Mouse (Mus musculus): Measurements from ENCODE around the gene Ctnnbip1. TPM values are rescaled to one million over a fixed set of nuclear protein-coding genes. Genes with fewer than 3 reads are reported as not detected.
"Not testable (repeated sequence)": the region's sequence is repeated elsewhere in the genome, so short reads cannot be mapped to it uniquely, and the experiment has no call there.

Ctnnbip1 gene
- total and polyA plus RNA-seq, 2 experiments from 2014 or later = 105 to 134 TPM

DNA sequence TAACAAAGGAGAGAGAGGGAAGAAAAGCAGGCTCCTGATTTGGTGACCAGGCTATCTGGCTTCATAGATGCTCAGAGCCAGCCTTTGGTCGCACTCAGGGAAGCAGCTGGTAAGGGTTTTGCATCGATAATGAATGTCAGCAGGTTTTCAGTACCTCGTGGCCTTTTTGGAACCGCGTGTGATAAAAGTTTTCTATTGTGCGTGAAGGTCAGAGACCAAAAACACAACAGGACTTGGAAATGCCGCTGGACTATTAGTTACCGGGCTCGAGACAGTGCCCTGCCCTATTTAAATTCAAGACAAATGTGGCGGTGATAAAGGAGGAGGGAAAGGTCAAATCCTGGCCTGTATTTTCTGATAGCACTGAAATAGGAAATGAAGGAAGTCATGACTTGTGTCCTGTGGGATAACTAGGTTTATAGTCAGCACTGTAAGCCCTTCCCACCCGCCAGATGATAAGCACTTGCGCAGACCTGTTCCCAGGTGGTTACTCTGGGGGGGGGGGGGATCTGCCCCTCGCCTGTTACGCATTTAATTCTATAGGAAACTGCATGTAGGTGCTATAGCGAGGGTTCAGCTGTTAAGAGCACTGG, 88.8 kb downstream of the Ctnnbip1 start:
- no peak for TF ChIP-seq CTCF (IDR thresholded peaks at IDR 0.05; ENCODE audit: low read depth)
- no peaks in the 10 kb centered on the region for H3K27me3 ChIP-seq (ENCODE audit: insufficient read depth, low read length)
- no peaks in the 10 kb centered on the region for H3K9me3 ChIP-seq (ENCODE audit: low read length)
- H3K4me2 ChIP-seq (ENCODE audit: low read depth) = no peak overlapping the region
- no peaks in the 10 kb centered on the region for H3K36me3 ChIP-seq (ENCODE audit: insufficient read depth)
- H3K27ac ChIP-seq (ENCODE audit: low read depth, low read length) = no peak overlapping the region
- H3K9ac ChIP-seq = no peak overlapping the region
- DNase-seq (no peak), ATAC-seq (no peak)
- 62% methylated on average over 15 of the region's 15 CpGs for WGBS
- no peak overlapping the region for H3K4me3 ChIP-seq (ENCODE audit: low read depth, low read length)
- H3K4me1 ChIP-seq (ENCODE audit: insufficient read depth) = no peaks in the 10 kb centered on the region

DNA sequence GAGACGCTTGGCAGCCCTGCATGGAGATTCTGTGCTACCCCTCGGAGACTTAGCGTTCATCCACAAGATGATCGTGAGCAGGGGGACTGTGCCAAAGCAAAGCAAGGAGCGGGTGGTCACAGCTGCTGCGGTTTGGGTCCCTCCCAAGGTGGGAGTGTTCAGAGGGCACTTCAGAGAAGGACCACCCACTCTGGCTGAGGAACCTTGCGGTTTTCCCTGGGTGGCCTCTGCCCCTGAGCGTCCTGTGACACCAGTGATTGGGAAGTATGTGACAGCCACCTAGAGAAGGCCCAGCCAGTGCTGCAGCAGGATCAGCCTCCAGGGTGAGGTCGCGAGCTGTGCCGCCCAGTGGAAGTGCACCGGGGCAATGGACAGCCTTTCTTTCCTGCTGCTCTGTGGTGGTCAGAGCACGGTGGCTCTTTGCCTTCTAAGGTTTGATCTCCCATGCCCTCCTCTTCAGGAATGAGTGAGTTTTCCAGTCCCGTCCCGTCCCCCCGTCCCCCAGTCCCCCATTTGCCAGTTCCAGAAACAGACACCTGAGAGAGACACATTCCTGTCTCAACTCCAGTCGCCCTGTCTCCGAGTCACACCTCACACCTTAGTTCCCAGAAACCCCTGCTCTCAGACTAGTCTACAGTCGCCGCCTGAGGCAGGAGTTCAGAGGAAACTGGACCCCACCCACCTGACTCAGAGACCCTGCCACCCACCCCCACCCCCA, 89.7 kb downstream of the Ctnnbip1 start:
- no peak overlapping the region for H3K9ac ChIP-seq
- H3K4me1 ChIP-seq (ENCODE audit: insufficient read depth) = no peaks in the 10 kb centered on the region
- 0 out of 2 replicates have a peak overlapping the region, but pooled peaks have one; percentile 15 for H3K27ac ChIP-seq (ENCODE audit: low read depth, low read length)
- no peak for TF ChIP-seq CTCF (IDR thresholded peaks at IDR 0.05; ENCODE audit: low read depth)
- H3K4me3 ChIP-seq (ENCODE audit: low read depth, low read length) = no peak overlapping the region
- H3K9me3 ChIP-seq (ENCODE audit: low read length) = no peaks in the 10 kb centered on the region
- ATAC-seq = peak; percentile 59
- DNase-seq = no peak
- H3K36me3 ChIP-seq (ENCODE audit: insufficient read depth) = no peaks in the 10 kb centered on the region
- WGBS = 55% methylated on average over 20 of the region's 20 CpGs
- no peaks in the 10 kb centered on the region for H3K27me3 ChIP-seq (ENCODE audit: insufficient read depth, low read length)
- H3K4me2 ChIP-seq (ENCODE audit: low read depth) = no peak overlapping the region

DNA sequence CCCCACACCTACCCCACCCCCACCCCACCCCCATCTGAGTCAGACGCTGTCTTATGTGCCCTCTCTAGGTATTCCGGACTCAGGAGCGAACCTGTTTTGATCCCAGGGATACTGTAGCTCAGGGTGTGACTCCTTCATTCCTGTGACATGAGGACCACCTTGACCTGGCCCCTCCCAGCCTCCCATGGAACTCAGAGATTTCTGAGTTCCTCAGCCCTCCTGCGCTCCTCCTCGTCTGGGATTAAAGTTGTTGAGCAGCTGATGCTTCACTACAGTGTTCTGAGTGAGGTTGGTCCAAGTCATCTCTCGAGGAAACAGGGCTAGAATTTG, 90.2 kb downstream of the Ctnnbip1 start:
- H3K4me1 ChIP-seq (ENCODE audit: insufficient read depth) = no peaks in the 10 kb centered on the region
- no peaks in the 10 kb centered on the region for H3K27me3 ChIP-seq (ENCODE audit: insufficient read depth, low read length)
- peaks cover under 1% of the 10 kb centered on the region; the same call in 1 of the 2 replicates for H3K9me3 ChIP-seq (ENCODE audit: low read length)
- H3K27ac ChIP-seq (ENCODE audit: low read depth, low read length) = no peak overlapping the region
- no peak overlapping the region for H3K9ac ChIP-seq
- H3K36me3 ChIP-seq (ENCODE audit: insufficient read depth) = no peaks in the 10 kb centered on the region
- 91% methylated on average over 6 of the region's 6 CpGs for WGBS
- no peak overlapping the region for H3K4me3 ChIP-seq (ENCODE audit: low read depth, low read length)
- DNase-seq = no peak
- no peak overlapping the region for H3K4me2 ChIP-seq (ENCODE audit: low read depth)
- TF ChIP-seq CTCF (IDR thresholded peaks at IDR 0.05; ENCODE audit: low read depth) = no peak
- no peak for ATAC-seq

DNA sequence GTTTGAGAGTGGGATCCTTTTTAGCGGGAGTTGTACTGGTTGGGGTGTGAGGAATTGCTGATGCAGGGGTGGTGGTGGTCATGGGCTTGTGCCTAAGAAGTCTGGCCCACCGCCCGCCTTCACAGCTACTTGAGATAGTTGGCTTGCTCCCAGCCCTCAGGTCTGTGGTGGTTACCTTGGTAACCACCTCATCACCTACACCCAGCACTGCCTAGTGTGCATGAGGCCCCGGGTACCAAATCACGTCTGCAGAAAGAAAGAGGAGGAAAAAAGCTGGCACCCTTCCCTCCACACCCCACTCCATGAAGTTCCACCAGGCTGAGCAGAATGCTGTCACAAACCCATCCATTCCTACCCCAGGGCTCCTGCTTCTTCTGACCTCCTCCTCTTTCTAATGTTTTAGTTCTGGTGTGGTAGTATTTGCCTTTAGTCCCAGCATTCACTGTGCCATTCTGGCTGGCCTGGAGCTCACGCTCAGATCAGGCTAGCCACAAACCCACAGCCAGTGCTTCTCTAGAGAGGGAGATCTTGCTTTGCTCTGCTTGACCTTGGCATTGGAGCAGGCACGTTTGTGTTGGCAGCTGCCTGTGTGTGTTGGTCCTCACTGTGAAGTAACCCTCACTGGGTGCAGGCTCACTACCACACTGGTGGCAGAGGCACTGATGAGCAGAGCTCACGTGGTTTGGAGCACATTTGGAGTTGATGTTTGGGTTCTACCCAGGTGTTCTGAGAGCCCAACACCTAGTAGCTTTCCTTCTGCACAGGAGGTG, 91.4 kb downstream of the Ctnnbip1 start:
- H3K9me3 ChIP-seq (ENCODE audit: low read length) = peaks cover 4% of the 10 kb centered on the region; the same call in 1 of the 2 replicates
- TF ChIP-seq CTCF (IDR thresholded peaks at IDR 0.05; ENCODE audit: low read depth) = no peak
- no peaks in the 10 kb centered on the region for H3K4me1 ChIP-seq (ENCODE audit: insufficient read depth)
- no peak overlapping the region for H3K4me2 ChIP-seq (ENCODE audit: low read depth)
- peaks cover 4% of the 10 kb centered on the region; the same call in 1 of the 2 replicates for H3K36me3 ChIP-seq (ENCODE audit: insufficient read depth)
- H3K27me3 ChIP-seq (ENCODE audit: insufficient read depth, low read length) = no peaks in the 10 kb centered on the region
- no peak for ATAC-seq
- H3K27ac ChIP-seq (ENCODE audit: low read depth, low read length) = no peak overlapping the region
- no peak overlapping the region for H3K9ac ChIP-seq
- DNase-seq = no peak
- 37% methylated on average over 7 of the region's 8 CpGs for WGBS
- H3K4me3 ChIP-seq (ENCODE audit: low read depth, low read length) = no peak overlapping the region

DNA sequence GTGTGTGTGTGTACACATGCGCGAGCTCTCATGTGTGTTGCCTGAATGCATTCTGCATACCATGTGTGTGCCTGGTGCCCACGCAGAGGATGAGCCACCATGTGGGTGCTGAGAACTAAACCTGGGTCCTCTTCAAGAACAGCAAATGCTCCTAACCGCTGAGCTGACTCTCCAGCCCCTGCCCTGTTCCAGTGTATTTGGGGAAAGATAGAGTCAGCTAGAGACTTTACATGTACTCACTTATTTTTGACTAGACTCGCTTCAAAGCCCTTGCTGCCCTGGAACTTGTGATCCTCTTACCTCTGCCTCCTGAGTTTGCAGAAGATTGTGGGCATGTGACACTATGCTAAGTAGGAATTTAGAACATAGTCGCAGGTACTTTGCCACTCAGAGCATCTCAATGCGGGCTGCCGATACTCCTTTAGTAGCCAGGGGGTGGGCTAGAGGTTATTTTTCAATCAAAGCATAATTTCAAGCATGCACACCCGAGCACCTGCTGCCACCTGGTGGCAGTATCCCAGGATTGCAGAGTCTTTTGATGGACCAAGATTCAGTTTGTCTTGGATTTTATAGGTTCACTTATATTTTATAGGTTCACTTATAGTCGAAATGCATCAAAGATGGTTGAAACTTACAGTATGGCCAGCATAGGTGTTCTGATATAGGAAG, 93.5 kb downstream of the Ctnnbip1 start:
- Histone ChIP-seq H3K27ac (ENCODE audit: low read depth, low read length) (no peak overlapping the region), H3K27me3 (ENCODE audit: insufficient read depth, low read length) (no peaks in the 10 kb centered on the region), H3K9me3 (ENCODE audit: low read length) (peaks cover 4% of the 10 kb centered on the region; the same call in 1 of the 2 replicates), H3K36me3 (ENCODE audit: insufficient read depth) (peaks cover 14% of the 10 kb centered on the region), H3K4me3 (ENCODE audit: low read depth, low read length) (no peak overlapping the region), H3K9ac (no peak overlapping the region), H3K4me2 (ENCODE audit: low read depth) (no peak overlapping the region), H3K4me1 (ENCODE audit: insufficient read depth) (no peaks in the 10 kb centered on the region)
- 49% methylated on average over 10 of the region's 10 CpGs for WGBS
- DNase-seq (peak; percentile 85), ATAC-seq (peak; percentile 56; the same call in 1 of the 2 replicates)
- TF ChIP-seq CTCF (IDR thresholded peaks at IDR 0.05; ENCODE audit: low read depth) = peak; percentile 89

DNA sequence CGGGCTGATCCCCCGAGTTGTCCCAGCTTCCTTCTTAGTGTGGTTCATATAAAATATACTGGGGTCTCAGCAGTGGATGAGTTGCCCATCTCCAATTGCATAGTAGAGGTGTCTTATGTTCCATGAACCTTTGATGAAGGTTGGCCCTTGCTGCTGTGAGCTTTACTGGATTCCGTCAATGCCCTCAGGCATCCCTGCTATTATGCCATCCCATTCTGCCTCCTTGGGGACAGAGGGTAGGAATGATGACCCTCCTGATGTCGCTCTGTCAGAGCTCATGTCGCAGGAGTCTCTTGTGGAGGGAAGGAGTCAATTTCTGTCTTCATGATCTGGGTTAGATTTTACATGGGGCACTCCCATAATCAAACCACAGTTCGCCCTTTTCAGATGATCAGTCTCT, 95.5 kb downstream of the Ctnnbip1 start:
- not testable (repeated sequence) for H3K27ac ChIP-seq (ENCODE audit: low read depth, low read length); H3K4me2 ChIP-seq (ENCODE audit: low read depth); H3K4me3 ChIP-seq (ENCODE audit: low read depth, low read length); H3K4me1 ChIP-seq (ENCODE audit: insufficient read depth); H3K9me3 ChIP-seq (ENCODE audit: low read length); DNase-seq; H3K27me3 ChIP-seq (ENCODE audit: insufficient read depth, low read length); ATAC-seq; H3K9ac ChIP-seq
- WGBS = 79% methylated on average over 6 of the region's 6 CpGs
- H3K36me3 ChIP-seq (ENCODE audit: insufficient read depth) = peaks cover 14% of the 10 kb centered on the region
